Mouse (Mus musculus): ENCODE measurements around the gene Bend4.

DNA sequence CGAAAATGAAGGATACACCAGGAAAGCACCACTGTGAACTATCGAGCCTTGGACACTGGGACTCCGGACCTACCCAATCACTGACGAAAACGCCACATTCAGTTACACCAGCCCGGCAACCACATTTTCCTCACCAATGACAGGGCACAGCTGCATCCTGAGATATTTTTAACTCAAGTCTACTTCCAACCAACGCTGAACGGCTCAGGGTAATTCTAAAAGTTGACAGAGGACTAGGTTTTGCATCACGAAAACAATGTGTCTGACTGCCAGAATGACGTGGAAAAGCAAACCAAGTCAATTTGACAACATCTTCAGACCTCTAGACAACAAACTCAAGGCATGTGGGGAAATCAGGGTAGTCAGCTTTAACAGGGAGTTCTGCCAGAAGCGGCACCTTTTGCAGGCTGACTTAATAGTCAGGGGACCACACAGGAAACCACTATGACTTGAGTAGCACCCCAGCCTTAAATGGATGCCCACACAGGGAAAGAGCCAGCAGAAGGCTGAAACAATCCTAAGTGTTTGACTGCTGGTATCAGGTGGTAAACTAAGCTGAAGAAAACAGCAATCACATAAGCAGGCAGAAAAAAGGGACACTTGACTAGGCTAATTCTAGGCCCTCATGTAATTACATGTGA, 32.8 kb downstream of the Bend4 start:
- TF ChIP-seq POLR2A (IDR thresholded peaks at IDR 0.05; ENCODE audit: control insufficient read depth, low read depth, low read length), result no peak
- TF ChIP-seq CTCF (IDR thresholded peaks at IDR 0.05; ENCODE audit: control insufficient read depth, insufficient read depth, insufficient replicate concordance, low read depth, low read length), result no peak
